Mouse (Mus musculus) neural tube, embryonic 14.5 days (tissue): ENCODE results near the gene Chrna9. TPM values are rescaled to one million over a fixed set of nuclear protein-coding genes. Genes with fewer than 3 reads are reported as not detected.

Experiments used
- ATAC-seq: fragments of 200-750 bp; cut with Nextera tagmentation; 2 replicates; pipeline ENCODE4 v1.8.0; 2017; ENCODE audit warnings: low read depth, mild to moderate bottlenecking, moderate TSS enrichment, moderate library complexity
- H3K27ac ChIP-seq: fragments of 300-500 bp; sonication (generic); 2 replicates; pipeline ENCODE4 v1.5.1; 2014; ENCODE audit warnings: low read depth, mild to moderate bottlenecking, control low read depth, low read length, moderate library complexity, mixed read lengths
- H3K27me3 ChIP-seq: fragments of 300-500 bp; sonication (generic); 2 replicates; pipeline ENCODE4 v1.6.1; 2014; ENCODE audit warnings: low read length; ENCODE audit not compliant: control insufficient read depth, insufficient read depth
- H3K36me3 ChIP-seq: fragments of 300-500 bp; sonication (generic); 2 replicates; pipeline ENCODE4 v1.6.1; 2014; ENCODE audit warnings: low read length, mixed read lengths; ENCODE audit not compliant: control insufficient read depth, insufficient read depth
- H3K4me1 ChIP-seq: fragments of 300-500 bp; sonication (generic); 2 replicates; pipeline ENCODE4 v1.6.1; 2014; ENCODE audit warnings: low read length; ENCODE audit not compliant: control insufficient read depth, insufficient read depth
- H3K4me2 ChIP-seq: fragments of 300-500 bp; sonication (generic); 2 replicates; pipeline ENCODE4 v1.6.1; 2014; ENCODE audit warnings: mild to moderate bottlenecking, low read depth, low read length, control low read depth
- H3K4me3 ChIP-seq: fragments of 300-500 bp; sonication (generic); 2 replicates; pipeline ENCODE4 v1.5.1; 2014; ENCODE audit warnings: low read depth, low read length, control low read depth, mixed read lengths
- H3K9ac ChIP-seq: fragments of 300-500 bp; sonication (generic); replicated peaks from 2 replicates; pipeline ENCODE4 v1.6.1; 2014; ENCODE audit warnings: low read depth, mild to moderate bottlenecking, control low read depth, low read length, mixed read lengths
- H3K9me3 ChIP-seq: fragments of 300-500 bp; sonication (generic); 2 replicates; pipeline ENCODE4 v1.6.1; 2016; ENCODE audit warnings: low read length; ENCODE audit not compliant: control insufficient read depth
- WGBS: fragments of 180-500 bp; shearing (Covaris S2); extraction: QIAGEN DNeasy Blood & Tissue Kit; methylation state at CpG from one replicate; pipeline ENCODE4 v1.1.7; 2014; 5-methylcytosine and 5-hydroxymethylcytosine counted together
- polyA plus RNA-seq: library from polyadenylated mRNA; unstranded; fragments of >200 nt; fragmentation: Nextera tagmentation; extraction: Ambion mirVana; gene quantifications from 2 replicates; pipeline ENCODE4 v1.2.1, GENCODE M21; 2014

The Chrna9 gene
- polyA plus RNA-seq, 1 experiment from 2014 or later: not detected

- Histone ChIP-seq H3K9ac (no peak overlapping the region), H3K4me2 (no peak overlapping the region), H3K4me3 (no peak overlapping the region), H3K27me3 (no peaks in the 10 kb centered on the region), H3K36me3 (no peaks in the 10 kb centered on the region), H3K9me3 (no peaks in the 10 kb centered on the region), H3K4me1 (no peaks in the 10 kb centered on the region), H3K27ac (no peak overlapping the region)
- ATAC-seq: no peak
- WGBS: 72% methylated on average over 7 of the region's 7 CpGs
These were observed 5.6 kb upstream of the Chrna9 start for GRCm38 (mm10) chr5:65929162-65929561.

GRCm38 (mm10) chr5:65930171-65930570 lies 4.5 kb upstream of the Chrna9 start:
- Histone ChIP-seq H3K36me3 (no peaks in the 10 kb centered on the region), H3K4me3 (no peak overlapping the region), H3K27me3 (no peaks in the 10 kb centered on the region), H3K27ac (no peak overlapping the region), H3K9ac (no peak overlapping the region), H3K9me3 (no peaks in the 10 kb centered on the region), H3K4me1 (no peaks in the 10 kb centered on the region), H3K4me2 (no peak overlapping the region)
- WGBS: 80% methylated on average over 4 of the region's 4 CpGs
- ATAC-seq: no peak

GRCm38 (mm10) chr5:65933258-65933657 lies 1.5 kb upstream of the Chrna9 start:
- no peak overlapping the region for H3K9ac ChIP-seq

GRCm38 (mm10) chr5:65933764-65934163 lies 957 bp upstream of the Chrna9 start:
- Histone ChIP-seq H3K9ac (no peak overlapping the region), H3K4me3 (no peak overlapping the region), H3K4me2 (no peak overlapping the region), H3K27ac (no peak overlapping the region), H3K4me1 (no peaks in the 10 kb centered on the region), H3K9me3 (no peaks in the 10 kb centered on the region), H3K36me3 (no peaks in the 10 kb centered on the region), H3K27me3 (no peaks in the 10 kb centered on the region)
- ATAC-seq: no peak
- 93% methylated on average over 2 of the region's 2 CpGs for WGBS

More at GRCm38 (mm10) chr5:65933258-65933657, 1.5 kb upstream of the Chrna9 start:
- no peaks in the 10 kb centered on the region for H3K4me1 ChIP-seq
- no peaks in the 10 kb centered on the region for H3K9me3 ChIP-seq
- H3K27ac ChIP-seq: no peak overlapping the region
- H3K4me3 ChIP-seq: no peak overlapping the region
- 91% methylated on average over 4 of the region's 4 CpGs for WGBS
- no peak overlapping the region for H3K4me2 ChIP-seq
- H3K36me3 ChIP-seq: no peaks in the 10 kb centered on the region
- H3K27me3 ChIP-seq: no peaks in the 10 kb centered on the region
- ATAC-seq: no peak

- Histone ChIP-seq H3K4me1 (no peaks in the 10 kb centered on the region), H3K4me2 (no peak overlapping the region), H3K9me3 (no peaks in the 10 kb centered on the region), H3K36me3 (no peaks in the 10 kb centered on the region), H3K27ac (no peak overlapping the region), H3K4me3 (no peak overlapping the region), H3K9ac (no peak overlapping the region), H3K27me3 (no peaks in the 10 kb centered on the region)
- WGBS: 64% methylated on average over 11 of the region's 11 CpGs
- ATAC-seq: no peak
These were observed 2.4 kb downstream of the Chrna9 start for GRCm38 (mm10) chr5:65937011-65937726.

- 59% methylated on average over 9 of the region's 9 CpGs for WGBS
- H3K9ac ChIP-seq: no peak overlapping the region
- H3K27ac ChIP-seq: no peak overlapping the region
- H3K27me3 ChIP-seq: no peaks in the 10 kb centered on the region
- no peaks in the 10 kb centered on the region for H3K4me1 ChIP-seq
- no peaks in the 10 kb centered on the region for H3K9me3 ChIP-seq
- no peaks in the 10 kb centered on the region for H3K36me3 ChIP-seq
- ATAC-seq: peak; percentile 84; the same call in 1 of the 2 replicates
- H3K4me2 ChIP-seq: no peak overlapping the region
- no peak overlapping the region for H3K4me3 ChIP-seq
These were observed 3.4 kb downstream of the Chrna9 start for GRCm38 (mm10) chr5:65937998-65938715.

- Histone ChIP-seq H3K27me3 (no peaks in the 10 kb centered on the region), H3K4me1 (no peaks in the 10 kb centered on the region), H3K4me3 (no peak overlapping the region), H3K36me3 (no peaks in the 10 kb centered on the region), H3K9me3 (no peaks in the 10 kb centered on the region), H3K27ac (no peak overlapping the region), H3K9ac (no peak overlapping the region), H3K4me2 (no peak overlapping the region)
- WGBS: 76% methylated on average over 4 of the region's 4 CpGs
- no peak for ATAC-seq
These were observed 6.4 kb downstream of the Chrna9 start for GRCm38 (mm10) chr5:65941145-65941544.

GRCm38 (mm10) chr5:65949822-65950221 lies 15.1 kb downstream of the Chrna9 start:
- no peak overlapping the region for H3K4me2 ChIP-seq
- no peak overlapping the region for H3K4me3 ChIP-seq
- no peak for ATAC-seq
- no peaks in the 10 kb centered on the region for H3K27me3 ChIP-seq
- H3K27ac ChIP-seq: peak overlapping the region; percentile 85; the same call in 1 of the 2 replicates
- H3K9me3 ChIP-seq: no peaks in the 10 kb centered on the region
- H3K9ac ChIP-seq: no peak overlapping the region
- H3K4me1 ChIP-seq: peaks cover 6% of the 10 kb centered on the region
- WGBS: 9% methylated on average over 3 of the region's 3 CpGs
- no peaks in the 10 kb centered on the region for H3K36me3 ChIP-seq

- H3K4me2 ChIP-seq: peak overlapping the region; percentile 37; the same call in 1 of the 2 replicates
- ATAC-seq: peak; percentile 79
- 7% methylated on average over 6 of the region's 6 CpGs for WGBS
- H3K4me1 ChIP-seq: peaks cover 10% of the 10 kb centered on the region
- H3K4me3 ChIP-seq: no peak overlapping the region
- no peak overlapping the region; the same call in 1 of the 2 replicates for H3K9ac ChIP-seq
- no peaks in the 10 kb centered on the region for H3K9me3 ChIP-seq
- no peaks in the 10 kb centered on the region for H3K36me3 ChIP-seq
- peak overlapping the region; percentile 85 for H3K27ac ChIP-seq
- H3K27me3 ChIP-seq: no peaks in the 10 kb centered on the region
These were observed 15.5 kb downstream of the Chrna9 start for GRCm38 (mm10) chr5:65950236-65950635.
